Mouse (Mus musculus): Measurements from ENCODE around the gene Nek10. TPM values are rescaled to one million over a fixed set of nuclear protein-coding genes. Genes with fewer than 3 reads are reported as not detected.

Gene Nek10
- polyA plus RNA-seq, 1 experiment = 0.11 TPM

DNA sequence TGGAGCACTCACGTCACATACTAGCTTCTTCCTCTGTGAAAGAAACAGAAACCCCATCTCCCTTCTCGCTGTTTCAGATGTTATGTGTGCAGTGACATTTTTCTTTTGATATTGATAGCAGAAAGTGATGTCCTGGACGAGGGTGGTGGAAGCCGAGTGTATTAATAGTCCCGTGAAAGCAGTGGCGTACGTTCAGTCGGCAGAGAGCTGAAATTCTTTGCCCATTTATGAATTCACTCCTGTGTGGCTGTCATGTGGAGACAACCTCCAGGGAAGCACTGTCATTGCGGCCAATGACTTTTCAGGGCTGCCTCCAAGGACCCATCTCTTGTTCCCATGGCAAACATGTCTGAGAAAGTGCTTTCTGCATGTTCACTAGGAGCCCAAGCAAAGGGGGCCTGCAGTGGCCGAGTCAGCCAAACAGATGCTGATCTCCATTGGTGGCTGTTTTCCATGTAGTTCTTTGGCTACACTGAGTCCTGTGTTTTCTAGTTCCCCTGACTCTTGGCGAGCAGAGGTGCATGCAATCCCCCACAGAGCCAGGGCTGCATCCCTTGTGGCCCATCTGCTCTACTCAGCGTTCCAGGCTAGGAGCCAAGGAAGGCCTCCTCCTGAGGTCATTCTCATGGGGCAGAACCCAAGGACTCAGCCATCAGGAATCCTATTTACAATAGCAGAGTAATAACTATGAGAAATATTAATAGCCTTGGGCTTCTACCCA is 29.5 kb downstream of the Nek10 start:
- no peak overlapping the region for H3K4me3 ChIP-seq (ENCODE audit: insufficient read depth, low read length)
- H3K27ac ChIP-seq (ENCODE audit: insufficient read depth, low read length) = no peak overlapping the region
- H3K4me1 ChIP-seq (ENCODE audit: control insufficient read depth, insufficient read depth, low read length) = peaks cover 16% of the 10 kb centered on the region
- TF ChIP-seq CTCF (IDR thresholded peaks at IDR 0.05; ENCODE audit: borderline replicate concordance, insufficient read depth, low read length) = no peak
- TF ChIP-seq POLR2A (IDR thresholded peaks at IDR 0.05; ENCODE audit: low read depth, low read length) = no peak

DNA sequence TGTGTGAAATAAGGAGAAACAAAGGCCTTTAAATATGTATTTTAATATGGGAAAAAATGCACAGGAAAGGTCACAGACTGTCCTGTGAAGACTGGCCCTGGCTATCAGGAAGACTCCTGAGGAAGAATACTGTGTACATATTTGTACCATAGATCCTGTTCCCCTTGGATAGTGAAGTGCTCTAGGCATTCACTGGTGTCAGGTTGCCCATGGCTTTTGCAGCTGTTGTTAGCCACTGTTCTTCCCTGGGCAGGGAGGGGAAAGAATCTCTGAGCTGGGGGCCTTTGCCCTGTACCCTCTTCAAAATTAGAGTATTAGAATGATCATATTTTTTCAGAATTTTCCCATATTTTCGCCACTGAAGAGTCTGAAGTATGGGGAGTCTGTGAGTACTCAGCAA is 30.3 kb downstream of the Nek10 start:
- Histone ChIP-seq H3K4me1 (ENCODE audit: control insufficient read depth, insufficient read depth, low read length) (peaks cover 16% of the 10 kb centered on the region), H3K27ac (ENCODE audit: insufficient read depth, low read length) (peak overlapping the region; percentile 55)
- TF ChIP-seq CTCF (IDR thresholded peaks at IDR 0.05; ENCODE audit: borderline replicate concordance, insufficient read depth, low read length) (no peak), POLR2A (IDR thresholded peaks at IDR 0.05; ENCODE audit: low read depth, low read length) (no peak)

DNA sequence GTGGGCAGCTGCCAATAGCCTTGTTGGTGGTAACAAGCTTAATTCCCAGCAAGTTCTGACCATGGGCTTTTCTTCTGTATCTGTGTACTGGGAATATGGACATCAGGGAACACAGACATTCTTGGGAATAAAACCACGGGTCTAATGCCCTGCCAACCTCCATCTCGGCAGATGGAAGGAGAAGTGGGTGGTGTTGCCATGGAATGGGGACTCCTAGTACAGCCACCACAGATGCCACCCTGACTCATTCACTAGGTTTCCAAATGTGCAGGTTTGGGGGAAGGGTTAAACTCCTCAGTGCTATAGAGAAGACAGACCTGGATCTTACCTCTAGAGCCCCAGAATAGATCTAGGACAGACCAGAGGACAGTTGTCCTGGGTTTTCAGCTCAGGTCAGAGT is 31.1 kb downstream of the Nek10 start:
- H3K4me1 ChIP-seq (ENCODE audit: control insufficient read depth, insufficient read depth, low read length) = peaks cover 16% of the 10 kb centered on the region

More for the DNA sequence above, 30.3 kb downstream of the Nek10 start:
- no peak overlapping the region for H3K4me3 ChIP-seq (ENCODE audit: insufficient read depth, low read length)

DNA sequence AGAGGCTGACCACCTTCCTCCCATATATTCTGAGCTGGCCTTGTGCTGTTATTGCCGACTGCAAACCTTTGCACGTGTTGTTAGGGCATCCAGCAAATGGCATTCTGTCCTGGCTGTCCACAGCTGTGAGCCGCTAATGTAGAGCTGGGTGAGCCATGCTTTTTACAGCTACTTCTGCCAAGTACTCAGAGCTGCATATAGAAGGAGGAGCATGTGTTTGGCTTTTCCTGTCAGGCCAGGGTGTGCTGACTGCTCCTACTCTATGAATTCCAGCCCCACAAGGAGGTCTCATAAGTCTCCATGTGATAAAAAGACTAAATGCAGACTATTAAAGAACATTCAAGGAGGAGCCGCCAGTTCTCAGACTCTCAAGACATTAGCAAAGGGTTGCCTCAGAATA is 34.4 kb downstream of the Nek10 start:
- Histone ChIP-seq H3K4me3 (ENCODE audit: insufficient read depth, low read length) (no peak overlapping the region), H3K27ac (ENCODE audit: insufficient read depth, low read length) (no peak overlapping the region), H3K4me1 (ENCODE audit: control insufficient read depth, insufficient read depth, low read length) (peaks cover 11% of the 10 kb centered on the region)
- TF ChIP-seq CTCF (IDR thresholded peaks at IDR 0.05; ENCODE audit: borderline replicate concordance, insufficient read depth, low read length) (no peak), POLR2A (IDR thresholded peaks at IDR 0.05; ENCODE audit: low read depth, low read length) (no peak)

More for the DNA sequence above, 31.1 kb downstream of the Nek10 start:
- TF ChIP-seq POLR2A (IDR thresholded peaks at IDR 0.05; ENCODE audit: low read depth, low read length) (no peak), CTCF (IDR thresholded peaks at IDR 0.05; ENCODE audit: borderline replicate concordance, insufficient read depth, low read length) (no peak)
- Histone ChIP-seq H3K4me3 (ENCODE audit: insufficient read depth, low read length) (no peak overlapping the region), H3K27ac (ENCODE audit: insufficient read depth, low read length) (no peak overlapping the region)

DNA sequence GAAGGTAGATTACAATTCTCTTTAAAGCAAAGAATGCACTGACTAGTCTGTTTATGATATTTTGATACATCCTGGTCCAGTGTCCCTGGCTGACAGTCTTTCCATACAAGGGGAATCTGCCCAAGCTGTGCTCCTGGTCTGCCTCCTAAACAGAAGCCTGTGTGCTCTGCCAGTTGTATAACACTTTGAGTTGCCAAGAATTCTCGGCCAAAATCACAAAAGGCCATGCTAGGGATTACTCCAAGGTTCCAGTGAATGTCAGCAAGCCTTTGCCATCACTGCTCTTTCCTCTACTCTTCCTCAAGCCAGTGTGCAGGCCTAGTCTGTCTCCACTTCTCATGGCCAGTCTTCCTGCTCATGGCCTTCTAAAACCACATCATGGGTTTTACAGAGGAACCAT is 34.9 kb downstream of the Nek10 start:
- peaks cover 9% of the 10 kb centered on the region for H3K4me1 ChIP-seq (ENCODE audit: control insufficient read depth, insufficient read depth, low read length)
- H3K4me3 ChIP-seq (ENCODE audit: insufficient read depth, low read length) = no peak overlapping the region
- TF ChIP-seq CTCF (IDR thresholded peaks at IDR 0.05; ENCODE audit: borderline replicate concordance, insufficient read depth, low read length) = no peak
- no peak for TF ChIP-seq POLR2A (IDR thresholded peaks at IDR 0.05; ENCODE audit: low read depth, low read length)
- H3K27ac ChIP-seq (ENCODE audit: insufficient read depth, low read length) = no peak overlapping the region

DNA sequence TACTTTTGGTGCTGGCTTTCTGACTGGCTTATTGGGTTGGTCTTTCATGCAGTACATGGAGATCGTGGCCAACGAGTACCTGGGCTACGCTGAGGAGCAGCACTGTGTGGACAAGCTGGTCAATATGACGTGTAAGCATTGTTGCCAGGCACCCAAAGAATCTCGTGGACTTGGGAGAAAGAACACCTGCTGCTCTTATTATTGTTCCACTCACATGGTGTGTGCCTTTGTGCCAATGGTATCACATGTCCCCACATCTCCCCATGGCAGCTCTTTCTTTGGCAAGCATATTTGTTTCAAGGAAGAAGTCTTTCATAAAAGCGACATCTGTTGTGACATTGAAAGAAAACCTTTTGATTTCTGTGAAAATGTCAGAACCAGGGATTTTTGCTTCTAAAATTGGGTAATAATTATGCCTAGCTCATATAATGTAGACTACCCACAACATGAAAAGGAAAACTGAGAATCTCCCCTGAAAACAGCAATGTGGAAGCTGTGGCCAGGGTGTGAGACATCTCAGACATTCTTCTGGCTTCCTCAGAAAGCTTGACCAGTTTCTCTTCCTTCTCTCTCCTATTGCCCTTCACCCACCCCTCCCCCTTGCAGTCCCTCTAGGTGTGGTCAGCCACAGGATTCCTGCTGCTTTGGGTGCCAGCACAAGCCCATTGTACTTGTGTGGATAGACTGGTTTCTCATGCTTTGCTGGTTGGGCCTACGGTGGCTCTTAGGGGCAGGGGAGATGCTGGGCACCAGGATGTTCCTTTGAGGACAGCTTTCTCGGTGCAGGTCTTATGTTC is 39.7 kb downstream of the Nek10 start:
- TF ChIP-seq POLR2A (IDR thresholded peaks at IDR 0.05; ENCODE audit: low read depth, low read length) (no peak), CTCF (IDR thresholded peaks at IDR 0.05; ENCODE audit: borderline replicate concordance, insufficient read depth, low read length) (no peak)
- Histone ChIP-seq H3K27ac (ENCODE audit: insufficient read depth, low read length) (no peak overlapping the region), H3K4me1 (ENCODE audit: control insufficient read depth, insufficient read depth, low read length) (no peaks in the 10 kb centered on the region), H3K4me3 (ENCODE audit: insufficient read depth, low read length) (no peak overlapping the region)

DNA sequence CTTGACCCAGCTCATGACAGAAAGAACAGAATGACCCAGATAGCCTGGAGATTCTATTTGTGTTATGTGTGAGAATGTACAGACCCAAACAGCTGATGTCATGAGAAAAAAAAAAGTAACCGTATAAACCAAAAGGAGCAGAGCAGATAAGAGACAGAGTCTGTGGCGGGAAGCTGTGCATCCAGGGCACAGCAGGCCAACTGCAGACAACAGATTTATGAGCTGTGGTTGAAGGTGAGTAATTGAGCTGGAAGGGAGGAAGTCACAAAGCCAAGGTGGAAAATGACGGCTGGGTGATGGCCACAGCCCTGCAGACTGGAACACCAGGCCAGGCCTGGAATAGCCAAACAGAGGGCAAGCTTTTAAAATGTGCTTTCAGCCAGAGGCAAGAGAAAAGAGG is 49.6 kb downstream of the Nek10 start:
- no peaks in the 10 kb centered on the region for H3K4me1 ChIP-seq (ENCODE audit: control insufficient read depth, insufficient read depth, low read length)
- H3K27ac ChIP-seq (ENCODE audit: insufficient read depth, low read length) = no peak overlapping the region
- no peak overlapping the region for H3K4me3 ChIP-seq (ENCODE audit: insufficient read depth, low read length)
- no peak for TF ChIP-seq CTCF (IDR thresholded peaks at IDR 0.05; ENCODE audit: borderline replicate concordance, insufficient read depth, low read length)
- no peak for TF ChIP-seq POLR2A (IDR thresholded peaks at IDR 0.05; ENCODE audit: low read depth, low read length)

DNA sequence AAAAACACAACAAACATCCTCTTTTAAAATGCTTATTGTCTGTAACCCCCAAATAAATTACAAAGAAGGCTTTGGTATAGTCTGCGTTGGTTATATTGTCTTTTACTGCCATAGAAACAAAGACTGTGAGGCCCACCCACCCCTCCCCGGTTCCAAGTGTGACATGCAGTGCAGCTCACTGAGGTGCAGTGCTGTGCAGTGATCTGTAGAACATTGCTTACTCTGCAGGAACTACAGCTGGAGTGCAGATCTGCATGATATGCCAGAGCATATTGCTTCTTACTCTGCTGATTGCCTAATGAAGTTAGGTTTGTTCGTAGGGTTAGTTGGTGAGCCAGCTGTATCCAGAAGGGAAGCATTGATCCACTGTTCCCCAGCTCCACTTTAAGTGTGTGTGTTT is 57.1 kb downstream of the Nek10 start:
- no peak for TF ChIP-seq CTCF (IDR thresholded peaks at IDR 0.05; ENCODE audit: borderline replicate concordance, insufficient read depth, low read length)
- TF ChIP-seq POLR2A (IDR thresholded peaks at IDR 0.05; ENCODE audit: low read depth, low read length) = no peak
- no peaks in the 10 kb centered on the region for H3K4me1 ChIP-seq (ENCODE audit: control insufficient read depth, insufficient read depth, low read length)

DNA sequence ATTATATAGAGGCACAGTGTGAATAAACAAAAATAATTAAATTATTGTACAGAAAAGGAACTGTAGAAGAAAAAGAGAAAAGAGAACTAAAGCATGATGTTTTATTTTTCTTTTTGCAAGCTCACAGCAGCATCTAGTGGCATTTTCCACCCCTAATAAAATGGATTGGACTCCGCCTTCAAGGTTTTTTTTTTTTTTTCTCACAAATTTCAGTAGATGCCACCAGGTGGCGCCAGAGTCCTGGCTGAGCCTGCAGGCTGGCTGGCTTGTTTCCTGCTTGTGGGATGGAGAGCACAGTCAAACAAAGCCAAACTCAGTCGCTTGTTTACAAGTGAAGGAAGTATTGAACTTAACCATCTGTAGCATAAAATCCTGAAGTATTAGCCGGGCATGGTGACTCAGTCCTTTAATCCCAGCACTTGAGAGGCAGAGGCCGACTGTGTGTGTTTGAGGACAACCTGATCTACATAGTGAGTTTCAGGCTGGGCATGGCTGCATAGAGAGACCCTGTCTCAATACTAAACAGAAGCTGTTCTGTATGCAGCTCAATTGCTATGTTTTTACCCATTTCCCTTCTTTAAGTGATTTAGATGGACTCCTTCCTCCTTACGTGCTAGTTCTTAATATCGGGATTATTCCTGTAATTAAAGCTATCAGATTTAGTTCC is 60.6 kb downstream of the Nek10 start:
- no peak overlapping the region for H3K27ac ChIP-seq (ENCODE audit: insufficient read depth, low read length)
- no peak overlapping the region for H3K4me3 ChIP-seq (ENCODE audit: insufficient read depth, low read length)
- TF ChIP-seq POLR2A (IDR thresholded peaks at IDR 0.05; ENCODE audit: low read depth, low read length) (no peak), CTCF (IDR thresholded peaks at IDR 0.05; ENCODE audit: borderline replicate concordance, insufficient read depth, low read length) (peak; percentile 73)
- no peaks in the 10 kb centered on the region for H3K4me1 ChIP-seq (ENCODE audit: control insufficient read depth, insufficient read depth, low read length)

More for the DNA sequence above, 57.1 kb downstream of the Nek10 start:
- H3K27ac ChIP-seq (ENCODE audit: insufficient read depth, low read length) = no peak overlapping the region
- no peak overlapping the region for H3K4me3 ChIP-seq (ENCODE audit: insufficient read depth, low read length)

Data from embryonic fibroblast, embryonic 13.5 days (primary cell).